Mouse (Mus musculus) c-Kit-positive CD71-positive TER-119-negative erythroid progenitor cells, embryonic 14.5 days (primary cell): ENCODE data around the gene Oser1.

Source experiments
- DNase-seq: peaks from one replicate; pipeline ENCODE4 v3.0.0-alpha.2; 2013; ENCODE audit warnings: low read depth

Oser1 gene

DNA sequence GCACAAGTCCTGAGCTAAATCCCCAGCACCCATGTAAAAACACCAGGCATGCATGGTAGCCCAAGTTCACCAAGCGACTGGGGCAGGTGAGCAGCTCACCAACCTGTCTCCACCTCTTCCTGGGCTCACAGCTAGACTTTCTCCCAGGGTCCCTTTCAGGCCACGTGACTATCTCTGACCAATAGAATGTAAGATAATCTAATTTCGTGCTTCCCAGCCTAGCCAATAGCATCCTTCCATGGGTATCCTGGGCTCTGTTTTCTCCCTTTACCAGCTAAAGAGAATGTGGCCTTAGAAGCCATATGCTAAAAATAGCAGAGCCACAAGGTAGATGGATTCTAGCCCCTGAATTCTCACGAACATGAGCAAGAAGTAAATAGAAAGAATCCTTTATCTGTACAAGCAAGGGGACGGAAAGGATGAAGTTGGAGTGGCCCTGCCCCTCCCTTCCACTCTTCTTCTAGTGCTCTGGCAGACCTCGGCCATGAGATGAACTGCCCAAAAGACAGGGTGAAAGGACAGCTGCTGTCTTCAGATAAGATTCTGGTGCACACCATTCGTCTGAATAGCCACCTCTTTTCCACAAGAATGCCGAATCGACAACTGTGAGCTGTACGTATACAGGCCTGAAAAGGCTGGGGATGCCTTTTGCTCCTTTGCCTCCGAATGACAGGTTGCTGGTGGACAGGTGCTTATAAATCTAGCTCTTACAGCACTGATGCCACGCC lies 68.2 kb downstream of the Oser1 start:
- DNase-seq = peak; percentile 67
